Mouse (Mus musculus): ENCODE data around the gene Cask.

The Cask gene

DNA sequence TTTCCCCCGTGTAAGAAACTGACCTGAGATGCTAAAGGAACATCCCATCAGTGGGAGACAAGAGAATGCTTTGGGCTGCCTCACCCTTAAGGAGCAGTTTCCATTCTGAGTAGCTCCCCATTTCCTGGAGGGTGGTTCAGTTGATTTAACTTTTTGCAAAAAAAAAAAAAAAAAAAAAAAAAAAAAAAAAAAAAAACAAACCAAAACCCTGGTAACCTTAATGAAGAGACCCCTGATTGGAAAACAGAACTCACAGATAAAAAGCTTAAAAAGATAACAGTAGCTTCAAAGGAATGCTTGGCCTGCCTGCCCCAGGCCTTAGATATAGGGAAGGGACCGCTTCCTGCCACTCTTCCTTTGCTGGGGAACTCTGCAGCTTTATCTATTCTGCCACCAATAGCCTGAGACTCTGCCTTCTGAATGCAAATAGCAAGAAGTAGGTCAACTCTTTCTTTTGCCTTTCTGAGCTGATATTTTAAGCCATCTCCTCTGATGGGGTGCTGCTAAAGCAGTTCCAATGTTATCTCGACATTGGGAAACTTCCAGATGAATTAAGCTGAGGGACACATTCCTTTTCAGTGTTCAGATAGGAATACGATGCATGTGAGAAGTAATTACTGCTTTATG lies 332.3 kb downstream of the Cask start:
- DNase-seq (ENCODE audit: low read depth, low spot score): no peak

DNA sequence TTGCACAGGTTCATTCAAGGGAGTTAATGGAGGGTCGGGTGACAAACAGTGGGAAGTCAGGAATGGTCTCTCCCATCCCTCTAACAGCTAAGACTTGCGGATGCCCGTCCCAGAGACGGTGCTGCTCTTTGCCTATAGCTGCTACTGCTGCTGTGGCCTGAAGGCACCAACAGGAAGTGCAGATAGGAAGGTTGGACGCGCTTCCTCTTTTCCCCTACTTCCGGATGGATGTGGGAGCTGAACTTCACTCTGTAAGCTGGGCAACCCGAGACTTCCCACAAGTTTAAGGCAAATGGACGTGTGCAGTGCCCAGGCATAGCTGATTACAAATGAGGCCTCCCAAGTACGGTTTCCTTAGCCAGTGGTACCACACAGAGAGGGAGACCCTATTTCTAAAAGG lies 333.1 kb downstream of the Cask start:
- DNase-seq (ENCODE audit: low read depth, low spot score): no peak

DNA sequence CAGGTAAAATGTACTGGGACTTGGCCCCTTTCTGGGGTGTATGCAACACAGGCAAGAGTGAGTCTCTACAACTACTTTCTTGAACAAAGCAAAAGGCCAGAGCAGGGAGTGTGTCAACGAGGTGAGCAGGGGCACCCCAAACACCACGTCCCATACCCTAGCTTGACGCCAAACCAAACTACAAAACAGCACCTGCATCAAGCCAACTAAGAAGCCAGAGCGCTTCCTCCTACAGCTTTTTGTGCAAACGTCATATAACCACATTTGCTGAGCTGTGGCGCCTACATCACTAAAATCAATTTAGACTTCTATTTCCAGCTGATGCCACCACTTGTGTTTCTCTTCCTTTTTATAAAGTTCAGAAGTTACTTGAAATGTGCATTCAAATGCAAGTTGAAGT lies 334.7 kb downstream of the Cask start:
- peak; percentile 41 for DNase-seq (ENCODE audit: low read depth, low spot score)

DNA sequence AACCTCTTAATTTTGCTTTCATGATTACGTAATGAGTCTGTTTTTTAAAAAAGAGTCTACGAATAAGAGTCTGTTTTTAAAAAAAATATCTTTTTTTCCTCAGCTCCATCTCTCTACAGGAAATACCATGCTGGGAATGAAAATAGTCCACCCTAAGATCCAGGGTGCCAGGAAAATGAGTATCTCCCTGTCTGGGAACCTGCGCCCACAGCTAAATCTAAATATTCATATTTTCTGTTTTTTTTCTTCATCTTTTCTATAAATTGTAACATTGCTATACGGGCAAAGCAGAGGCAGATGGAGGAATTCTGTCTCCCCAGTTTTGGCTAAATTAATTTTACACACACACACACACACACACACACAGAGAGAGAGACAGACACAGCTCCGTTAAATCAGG lies 337.3 kb downstream of the Cask start:
- DNase-seq (ENCODE audit: low read depth, low spot score): no peak

DNA sequence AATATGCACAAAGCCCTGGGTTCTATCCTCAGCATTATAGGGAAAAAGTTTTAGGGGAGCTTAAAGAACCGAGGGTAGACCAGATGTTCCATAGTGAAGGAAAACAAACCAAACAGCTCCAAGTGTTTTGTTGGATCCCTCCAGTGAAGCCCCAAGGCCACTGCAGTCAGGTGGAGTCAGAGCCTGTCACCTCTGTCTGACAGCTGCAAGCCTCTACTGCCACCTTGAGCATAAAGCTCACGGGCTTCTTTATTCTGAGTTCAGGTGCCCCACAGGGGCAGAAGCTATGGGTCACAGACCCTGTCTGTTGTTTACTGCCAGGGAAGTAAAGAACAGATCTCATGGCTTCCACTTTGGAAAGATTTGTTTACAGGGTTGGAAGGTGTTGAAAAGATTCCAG lies 338.0 kb downstream of the Cask start:
- DNase-seq (ENCODE audit: low read depth, low spot score): peak; percentile 12

DNA sequence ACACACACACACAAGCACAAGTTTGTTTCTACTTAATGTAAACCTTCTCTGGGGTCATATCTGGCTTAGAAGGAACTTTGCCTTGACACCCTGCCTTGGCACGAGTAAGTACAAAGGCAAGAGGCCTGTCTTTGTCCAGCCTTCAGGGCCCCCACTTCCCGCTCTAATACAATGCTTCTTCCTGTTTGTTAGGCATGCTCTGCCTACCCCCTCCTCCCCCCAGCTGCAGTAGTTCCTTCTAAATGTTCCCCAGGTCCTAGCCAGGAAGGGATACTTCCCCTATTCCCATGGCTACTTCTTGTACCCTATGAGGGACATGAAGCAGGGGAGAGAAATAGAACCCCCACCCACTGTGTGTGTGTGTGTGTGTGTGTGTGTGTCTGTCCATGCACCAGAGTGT lies 344.8 kb downstream of the Cask start:
- DNase-seq (ENCODE audit: low read depth, low spot score): no peak

DNA sequence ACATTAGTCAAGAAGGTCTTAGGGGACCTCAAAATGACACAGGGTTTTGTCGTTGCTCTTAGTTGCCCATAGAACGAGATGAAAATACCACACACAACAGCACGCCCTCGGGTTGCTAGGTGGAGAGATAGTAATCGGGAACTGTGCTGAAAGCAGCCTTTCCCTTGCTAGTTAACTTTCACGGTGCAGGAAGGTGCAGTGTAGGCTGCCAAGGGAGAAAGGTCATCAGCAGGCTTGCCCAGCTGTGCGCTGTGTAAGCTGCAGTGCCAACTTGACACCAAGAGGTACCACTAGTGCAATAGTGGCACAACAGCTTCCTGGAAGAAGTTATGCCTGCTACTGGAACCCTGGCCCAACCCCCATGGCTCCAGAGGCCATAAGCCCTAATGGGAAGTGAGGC lies 346.8 kb downstream of the Cask start:
- DNase-seq (ENCODE audit: low read depth, low spot score): no peak

DNA sequence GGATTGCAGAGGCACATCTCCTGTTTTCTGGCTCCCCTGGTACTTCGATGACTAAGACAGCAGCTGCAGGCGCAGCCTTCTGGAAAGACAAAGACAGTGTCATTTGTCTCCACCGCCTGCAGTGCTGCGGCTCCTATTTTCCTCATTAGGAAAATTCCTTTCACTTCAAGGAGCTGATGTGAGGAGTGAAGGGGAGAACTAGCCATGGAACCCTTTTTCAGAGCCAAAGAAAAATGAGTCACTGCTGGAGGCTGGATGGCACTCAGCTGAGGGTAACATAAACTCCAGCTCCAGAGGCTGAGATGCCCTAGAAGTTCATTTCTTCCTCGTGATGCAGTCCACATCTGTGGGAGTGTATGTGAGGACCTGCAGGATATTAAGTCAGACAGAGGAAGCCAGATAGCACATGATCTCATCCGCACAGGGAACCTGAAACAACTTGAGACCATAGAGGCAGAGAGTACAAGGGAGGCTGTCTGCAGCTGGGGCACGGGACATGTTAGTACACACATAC lies 348.2 kb downstream of the Cask start:
- DNase-seq (ENCODE audit: low read depth, low spot score): no peak

DNA sequence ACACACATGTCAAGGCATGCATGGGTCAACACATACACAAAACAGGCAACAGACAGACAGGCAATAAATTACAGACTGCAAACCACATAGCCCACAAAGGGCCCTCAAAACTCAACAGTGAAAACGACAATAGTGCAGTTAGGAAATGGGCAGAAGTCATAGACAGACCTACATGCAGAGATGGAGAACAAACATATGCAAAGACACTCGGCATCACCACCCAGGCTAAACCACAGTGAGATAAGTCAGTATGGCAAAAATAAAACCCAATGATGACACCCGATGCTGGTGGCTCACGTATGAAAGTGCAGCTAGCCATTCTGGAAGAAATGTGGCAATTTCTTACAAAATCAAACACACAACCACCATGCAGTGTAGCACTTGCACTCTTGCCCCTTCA lies 350.9 kb downstream of the Cask start:
- no peak for DNase-seq (ENCODE audit: low read depth, low spot score)

DNA sequence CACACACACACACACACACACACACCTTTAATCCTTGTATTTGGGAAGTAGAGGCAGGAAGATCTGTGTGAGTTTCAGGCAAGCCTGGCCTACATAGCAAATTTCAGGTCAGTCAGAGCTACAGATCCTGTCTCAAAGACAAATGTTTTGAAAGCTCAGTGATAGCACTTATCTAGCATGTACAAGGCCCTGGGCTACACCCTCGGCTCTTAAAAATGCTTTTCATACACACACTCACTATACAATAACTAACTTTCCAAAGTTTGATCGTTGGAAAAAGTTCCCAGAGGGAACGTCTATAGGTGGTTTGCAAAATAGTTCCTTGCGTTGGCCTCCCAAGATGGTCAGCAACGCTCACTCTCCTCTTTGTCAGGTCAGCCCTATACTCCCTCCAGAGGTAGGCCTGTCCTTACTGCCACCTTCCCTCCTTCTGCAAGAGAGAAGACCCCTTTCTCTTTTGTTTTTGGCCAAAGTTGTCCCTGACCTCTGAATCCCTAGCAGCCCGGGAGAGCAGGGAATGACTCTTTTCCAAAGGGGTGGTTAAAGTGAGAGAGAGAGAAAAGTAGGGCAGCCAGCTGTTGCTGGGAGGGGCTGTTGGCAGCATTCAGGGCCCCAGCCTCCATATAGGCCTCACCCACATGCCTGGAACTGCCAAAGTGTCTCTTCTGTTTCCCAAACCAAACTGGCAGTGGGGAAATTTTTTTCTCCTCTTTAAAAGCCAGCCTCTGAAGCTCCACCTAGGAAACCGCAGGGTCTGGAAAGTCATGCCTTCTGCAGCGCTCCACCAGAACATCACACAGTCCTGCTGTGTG lies 356.1 kb downstream of the Cask start:
- no peak for DNase-seq (ENCODE audit: low read depth, low spot score)

DNA sequence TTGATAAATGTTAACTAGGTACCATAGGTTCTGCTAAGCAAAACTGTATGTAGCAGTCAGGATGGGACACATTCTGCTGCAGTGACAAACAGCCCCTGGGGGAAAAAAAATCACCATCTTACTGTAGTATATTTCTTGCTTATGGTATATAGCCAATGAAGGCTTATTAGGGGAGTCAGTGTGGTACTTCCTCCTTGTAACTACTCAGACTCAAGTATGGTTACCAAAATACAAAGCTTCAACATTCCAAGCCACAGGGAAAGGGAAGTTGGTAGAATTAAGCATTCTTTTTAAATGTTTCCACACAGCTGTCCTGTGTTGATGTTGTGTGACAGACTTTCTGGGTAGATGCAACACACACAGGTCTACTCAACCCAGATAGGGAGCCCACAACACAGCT lies 358.2 kb downstream of the Cask start:
- no peak for DNase-seq (ENCODE audit: low read depth, low spot score)

DNA sequence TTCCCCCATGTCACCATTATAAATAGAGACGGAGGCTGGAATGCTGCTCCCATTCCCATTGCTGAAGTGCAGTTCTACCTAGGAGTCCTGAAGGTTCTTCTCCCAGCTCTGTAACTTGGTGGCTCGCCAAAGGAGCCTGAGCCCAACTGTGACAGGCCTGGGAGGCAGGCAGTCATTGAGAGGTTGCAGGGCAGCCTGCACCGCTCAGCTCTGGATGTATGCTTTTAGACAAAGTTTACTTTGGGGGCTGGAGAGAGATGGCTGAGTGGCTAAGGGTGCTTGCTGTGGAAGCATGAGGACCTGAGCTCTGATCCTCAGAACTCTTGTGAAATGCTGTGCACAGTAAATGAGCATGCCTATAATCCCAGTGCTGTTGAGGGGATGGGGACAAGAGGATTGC lies 360.2 kb downstream of the Cask start:
- no peak for DNase-seq (ENCODE audit: low read depth, low spot score)

DNA sequence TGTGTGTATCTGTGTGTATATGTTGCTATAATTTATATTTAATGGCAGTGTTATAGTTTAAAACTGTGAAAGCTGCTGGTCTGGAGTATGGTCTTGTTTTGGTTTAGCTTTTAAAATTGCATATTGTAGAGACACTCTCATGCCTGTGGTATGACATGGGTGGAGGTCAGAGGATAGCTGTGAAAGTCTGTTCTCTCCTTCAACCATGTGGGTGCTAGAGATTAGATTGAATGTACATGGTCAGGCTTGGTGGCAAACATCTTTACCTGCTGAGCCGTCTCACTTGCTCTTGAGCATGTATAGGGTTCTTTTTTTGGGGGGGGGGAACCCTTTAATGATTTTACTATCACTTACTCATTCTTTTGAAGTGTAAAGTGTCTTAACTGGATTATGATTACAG lies 361.4 kb downstream of the Cask start:
- no peak for DNase-seq (ENCODE audit: low read depth, low spot score)

DNA sequence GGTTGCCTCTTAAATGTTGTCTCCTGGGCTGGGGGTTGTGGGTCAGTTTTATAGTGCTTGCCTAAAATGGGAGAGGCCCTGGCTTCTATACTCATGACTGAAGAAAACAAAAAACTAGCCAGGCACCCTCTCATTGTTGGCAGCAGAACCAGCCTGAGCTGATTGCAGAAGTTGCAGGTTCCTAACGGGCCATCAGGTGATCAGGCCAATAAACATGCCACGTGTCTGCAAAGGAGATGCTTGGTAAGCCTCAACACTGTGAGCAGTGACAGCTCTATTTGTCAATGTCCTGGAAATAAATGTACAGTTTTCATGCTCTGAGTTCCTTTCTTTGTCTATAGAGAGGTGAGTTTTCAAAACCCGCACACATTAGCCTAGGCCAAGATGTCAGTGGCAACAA lies 362.2 kb downstream of the Cask start:
- DNase-seq (ENCODE audit: low read depth, low spot score): no peak

DNA sequence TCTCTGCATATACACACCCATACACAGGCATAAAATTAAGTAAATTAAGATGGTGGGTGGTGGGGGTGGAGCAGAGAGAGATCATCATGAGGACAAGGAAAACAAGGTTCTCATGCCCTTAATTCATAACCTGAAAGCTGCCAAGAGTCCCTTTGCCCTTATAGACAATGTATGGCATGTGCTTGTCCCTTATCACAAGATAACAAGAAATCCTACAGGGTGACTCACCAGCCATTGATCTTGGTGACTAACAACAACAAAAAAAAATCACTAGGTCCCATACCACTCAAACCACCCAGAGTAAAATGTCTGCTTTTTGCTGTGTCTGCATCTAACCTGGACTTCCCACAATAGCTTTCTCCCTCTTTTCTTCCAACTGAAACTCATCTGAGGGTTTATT lies 366.7 kb downstream of the Cask start:
- no peak for DNase-seq (ENCODE audit: low read depth, low spot score)

DNA sequence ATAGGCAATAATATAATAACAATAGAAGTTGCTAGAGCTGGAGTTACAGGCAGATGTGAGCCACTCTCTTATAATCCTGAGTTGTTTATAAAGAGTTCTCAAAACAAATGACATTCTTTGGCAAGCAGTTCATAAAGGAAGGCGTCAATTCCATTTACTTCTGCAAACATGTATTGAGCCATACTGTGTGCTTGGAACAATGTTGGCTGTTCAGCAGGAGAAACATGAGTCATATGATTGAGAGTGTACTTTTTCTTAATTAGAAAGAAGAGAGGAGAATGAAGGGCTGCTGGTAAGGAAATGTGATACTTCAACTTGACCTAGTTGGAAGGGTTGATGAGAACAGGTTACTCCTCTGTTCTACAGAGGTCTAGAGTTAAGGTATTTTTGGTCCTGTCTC lies 368.6 kb downstream of the Cask start:
- no peak for DNase-seq (ENCODE audit: low read depth, low spot score)

DNA sequence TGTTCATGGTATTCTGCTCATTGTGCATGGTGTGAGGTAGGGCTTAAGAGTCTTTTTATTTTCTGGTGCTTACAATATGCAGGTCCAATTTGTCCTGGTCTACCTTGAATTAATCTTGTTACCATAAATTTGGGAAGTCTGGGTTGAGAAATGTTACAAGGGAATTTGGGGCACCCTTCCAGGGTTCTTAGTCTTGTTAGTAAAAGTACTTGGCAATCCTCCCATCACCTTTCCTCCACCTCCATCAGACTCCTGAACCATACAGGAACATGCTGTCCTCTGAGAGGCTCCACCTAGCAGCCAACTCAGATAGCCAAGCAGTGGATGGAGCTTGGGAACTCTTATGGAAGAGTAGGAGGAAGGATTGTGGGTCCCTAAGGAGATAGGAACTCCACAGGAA lies 371.6 kb downstream of the Cask start:
- no peak for DNase-seq (ENCODE audit: low read depth, low spot score)

DNA sequence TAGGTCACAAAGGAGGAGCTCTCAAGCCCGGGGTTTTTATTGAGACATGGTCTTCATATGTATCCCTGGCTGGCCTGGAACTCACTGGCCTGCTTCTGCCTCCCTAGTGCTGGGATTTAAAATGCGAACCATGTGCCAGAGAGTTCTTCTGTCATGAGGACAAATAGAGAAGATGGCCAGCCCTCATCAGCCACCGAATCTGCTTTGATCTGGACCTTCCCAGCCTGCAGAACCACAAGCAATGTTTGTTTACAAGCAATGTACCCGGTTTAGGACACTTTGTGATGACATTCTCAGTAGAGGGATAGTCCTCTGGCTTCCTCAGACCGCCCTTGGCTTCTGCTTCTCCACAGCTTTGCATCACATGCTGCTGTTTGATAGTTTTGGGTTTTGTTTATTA lies 372.9 kb downstream of the Cask start:
- no peak for DNase-seq (ENCODE audit: low read depth, low spot score)

DNA sequence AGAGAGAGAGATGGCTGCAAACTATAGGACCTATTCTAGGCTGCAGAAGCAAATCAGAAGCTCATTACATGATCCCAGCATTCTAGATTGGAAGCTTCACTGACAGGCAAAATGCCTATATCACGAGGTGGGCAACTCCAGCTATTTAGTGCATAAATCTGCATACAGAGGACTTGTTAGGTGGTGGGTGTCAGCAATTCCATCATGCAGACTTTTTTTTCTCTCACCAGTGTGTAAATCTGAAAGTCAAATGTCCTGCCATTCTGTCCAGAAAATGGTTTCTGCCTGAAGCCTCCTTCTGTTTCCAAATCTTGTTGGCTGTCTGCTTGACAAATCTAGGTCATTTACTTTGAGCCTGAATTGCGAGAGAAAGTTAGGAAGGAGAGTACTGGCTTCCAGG lies 373.6 kb downstream of the Cask start:
- no peak for DNase-seq (ENCODE audit: low read depth, low spot score)

DNA sequence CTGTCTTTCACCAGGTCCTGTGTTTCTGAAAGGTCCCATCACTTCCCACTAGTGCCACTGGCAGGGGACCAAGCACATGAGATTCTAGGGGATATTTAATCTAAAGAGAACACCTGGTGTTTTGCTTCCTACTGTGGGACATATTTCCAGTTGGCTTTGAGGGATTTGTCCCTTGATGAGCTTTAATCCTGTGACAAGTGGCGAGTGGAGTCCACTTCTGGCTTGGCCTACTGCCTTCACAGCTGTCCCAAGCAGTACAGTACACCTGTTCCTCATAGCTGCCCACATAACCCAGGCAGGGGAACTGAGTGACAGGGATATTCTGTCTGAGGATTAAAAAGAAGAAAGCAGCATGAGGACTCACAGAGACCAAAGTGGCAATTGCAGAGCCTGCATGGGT lies 375.8 kb downstream of the Cask start:
- DNase-seq (ENCODE audit: low read depth, low spot score): no peak

DNA sequence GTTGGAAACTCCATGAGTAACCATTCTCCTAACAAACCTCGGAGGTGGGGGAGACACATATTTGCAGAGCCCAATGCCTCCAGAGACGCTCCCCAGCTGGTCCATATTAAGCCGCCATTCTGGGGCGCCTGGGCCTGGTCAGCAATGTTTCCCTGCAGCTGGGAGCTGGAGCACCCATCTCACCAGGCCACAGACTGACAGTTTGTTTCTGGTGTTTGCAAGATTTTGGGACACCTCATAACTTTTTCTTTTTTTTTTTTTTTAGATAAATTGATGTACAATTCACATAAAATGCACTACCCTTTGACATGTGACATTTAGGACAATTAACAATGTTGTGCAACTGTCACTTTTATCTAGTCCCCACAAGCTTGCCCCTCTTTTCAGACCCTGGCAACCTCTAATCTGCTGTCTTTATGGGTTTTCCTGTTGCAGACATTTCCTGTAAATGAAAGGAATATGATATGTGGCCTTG lies 378.4 kb downstream of the Cask start:
- DNase-seq (ENCODE audit: low read depth, low spot score): no peak

DNA sequence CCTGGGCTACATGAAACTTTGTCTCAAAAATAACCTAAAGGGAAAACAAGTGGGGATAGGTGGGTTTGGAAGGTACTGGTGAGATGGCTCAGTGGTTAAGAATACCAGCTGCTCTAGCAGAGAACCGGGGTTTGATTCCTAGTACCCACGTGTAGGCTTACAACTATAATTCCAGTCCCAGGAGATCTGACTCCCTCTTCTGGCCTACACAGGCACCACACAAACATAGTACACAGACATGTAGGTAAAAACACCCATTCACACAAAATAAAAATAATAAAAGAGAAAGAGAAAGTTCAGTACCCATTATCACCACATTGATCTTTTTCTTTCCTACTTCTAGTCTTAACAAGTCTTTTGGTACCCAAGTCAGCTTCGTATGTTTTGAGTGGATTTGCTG lies 379.2 kb downstream of the Cask start:
- DNase-seq (ENCODE audit: low read depth, low spot score): peak; percentile 10
